Mouse (Mus musculus) MEL (cell line): ENCODE data around the gene Ccdc71l. TPM values are rescaled to one million over a fixed set of nuclear protein-coding genes. Genes with fewer than 3 reads are reported as not detected.

Experiments
- DNase-seq: peaks from one replicate; pipeline ENCODE4 v3.0.0; 2011; ENCODE audit warnings: low read depth, low spot score
- H3K27ac ChIP-seq: 2 replicates; pipeline ENCODE4 v1.5.1; 2012; ENCODE audit warnings: low read depth, mild to moderate bottlenecking, control low read depth, low read length, moderate library complexity; ENCODE audit not compliant: control insufficient read depth
- H3K27me3 ChIP-seq, 2 experiments: fragments of 150-350 bp in 1 of 2; sonication (generic) in 1 of 2; 2 replicates each; pipeline ENCODE4 v1.6.1; 2012; ENCODE audit warnings: low read length in 2 of 2, mild to moderate bottlenecking in 2 of 2, improper control_type of control experiment in 1 of 2, moderate library complexity in 1 of 2; ENCODE audit not compliant: insufficient read depth in 2 of 2, control insufficient read depth in 1 of 2
- H3K36me3 ChIP-seq, 2 experiments: 2 replicates each; pipeline ENCODE4 v1.6.1; 2012 to 2014; ENCODE audit warnings: low read length in 2 of 2, improper control_type of control experiment in 1 of 2, inconsistent platforms in 1 of 2, mild to moderate bottlenecking in 1 of 2; ENCODE audit not compliant: insufficient read depth in 2 of 2, control insufficient read depth in 1 of 2
- H3K4me1 ChIP-seq, 2 experiments: fragments of 150-350 bp in 1 of 2; sonication (generic) in 1 of 2; 2 replicates each; pipeline ENCODE4 v1.6.1; 2012; ENCODE audit warnings: low read length in 2 of 2, improper control_type of control experiment in 1 of 2, mild to moderate bottlenecking in 1 of 2; ENCODE audit not compliant: insufficient read depth in 2 of 2, control insufficient read depth in 1 of 2
- H3K4me3 ChIP-seq, 2 experiments: fragments of 150-350 bp in 1 of 2; sonication (generic) in 1 of 2; 2 replicates each; pipeline ENCODE4 v1.5.1; 2012; ENCODE audit warnings: low read depth in 2 of 2, low read length in 2 of 2, mild to moderate bottlenecking in 2 of 2, moderate library complexity in 2 of 2, control low read depth in 1 of 2, improper control_type of control experiment in 1 of 2; ENCODE audit not compliant: control insufficient read depth in 1 of 2, insufficient read depth in 1 of 2
- H3K79me2 ChIP-seq: 2 replicates; pipeline ENCODE4 v1.6.1; 2012; ENCODE audit warnings: mild to moderate bottlenecking, low read length, moderate library complexity; ENCODE audit not compliant: control insufficient read depth, poor library complexity, insufficient read depth
- H3K9ac ChIP-seq: 2 replicates; pipeline ENCODE4 v1.6.1; 2012; ENCODE audit warnings: low read depth, mild to moderate bottlenecking, control low read depth, low read length, moderate library complexity; ENCODE audit not compliant: control insufficient read depth, poor library complexity, severe bottlenecking
- H3K9me3 ChIP-seq: fragments of 150-350 bp; sonication (generic); replicated peaks from 2 replicates; pipeline ENCODE4 v1.6.1; 2012; ENCODE audit warnings: mild to moderate bottlenecking, low read length, improper control_type of control experiment, moderate library complexity; ENCODE audit not compliant: insufficient read depth
- CHD1 ChIP-seq: IDR thresholded peaks from 2 replicates; pipeline ENCODE4 v1.6.1; 2012; ENCODE audit warnings: low read depth, mild to moderate bottlenecking, inconsistent platforms, low read length, improper control_type of control experiment
- CHD2 ChIP-seq: IDR thresholded peaks from 2 replicates; pipeline ENCODE4 v1.6.1; 2011; ENCODE audit warnings: low read length, improper control_type of control experiment
- EP300 ChIP-seq, 2 experiments: IDR thresholded peaks; 2 replicates each; pipeline ENCODE4 v1.6.1; 2011; ENCODE audit warnings: improper control_type of control experiment in 2 of 2, low read length in 2 of 2, low read depth in 1 of 2, mild to moderate bottlenecking in 1 of 2
- GATA1 ChIP-seq: IDR thresholded peaks from 2 replicates; pipeline ENCODE4 v1.6.1; 2011; ENCODE audit warnings: low read depth, low read length, improper control_type of control experiment
- MXI1 ChIP-seq: IDR thresholded peaks from 2 replicates; pipeline ENCODE4 v1.6.1; 2011; ENCODE audit warnings: mild to moderate bottlenecking, low read depth, low read length, improper control_type of control experiment
- USF2 ChIP-seq, 2 experiments: IDR thresholded peaks; 2 replicates each; pipeline ENCODE4 v1.6.1; 2011 to 2012; ENCODE audit warnings: improper control_type of control experiment in 2 of 2, low read length in 2 of 2, borderline replicate concordance in 1 of 2, inconsistent platforms in 1 of 2, low read depth in 1 of 2, mild to moderate bottlenecking in 1 of 2; ENCODE audit not compliant: insufficient read depth in 1 of 2
- ZKSCAN1 ChIP-seq: IDR thresholded peaks from 2 replicates; pipeline ENCODE4 v1.6.1; 2012; ENCODE audit warnings: low read depth, mild to moderate bottlenecking, inconsistent platforms, low read length, improper control_type of control experiment, moderate library complexity
- ZMIZ1 ChIP-seq: IDR thresholded peaks from 2 replicates; pipeline ENCODE4 v1.6.1; 2012; ENCODE audit warnings: low read depth, mild to moderate bottlenecking, inconsistent platforms, low read length, improper control_type of control experiment, moderate library complexity
- polyA plus RNA-seq, 2 experiments: library from polyadenylated mRNA; stranded (reverse) in 1 of 2; unstranded in 1 of 2; fragments of >175 nt in 1 of 2; fragments of >200 nt in 1 of 2; gene quantifications; 2 replicates each; pipeline versions ENCODE4 v1.2.1 to v1.2.4; 2012; ENCODE audit warnings: low replicate concordance in 2 of 2, low read depth in 1 of 2; ENCODE audit not compliant: insufficient read length in 2 of 2, insufficient read depth in 1 of 2, missing spikeins in 1 of 2
- total RNA-seq: library from RNA; depleted of rRNA; stranded (reverse); fragments of 300-350 nt; gene quantifications from 2 replicates; pipeline ENCODE4 v1.2.3, GENCODE M21; 2012

Ccdc71l gene
- total and polyA plus RNA-seq, 3 experiments: 6.7 to 7.6 TPM; not detected in 1

- no peaks in the 10 kb centered on the region for H3K9me3 ChIP-seq
- H3K27ac ChIP-seq: no peak overlapping the region
- peak overlapping the region; percentile 45 to 91 for H3K4me3 ChIP-seq
- peak overlapping the region; percentile 26 for H3K9ac ChIP-seq
- no peak for DNase-seq
- peaks cover 0 to 9% of the 10 kb centered on the region in 2 experiments; a peak in 3 of 4 replicates for H3K4me1 ChIP-seq
- peaks cover 0 to 15% of the 10 kb centered on the region in 2 experiments; a peak in 2 of 4 replicates for H3K36me3 ChIP-seq
- H3K27me3 ChIP-seq: no peaks in the 10 kb centered on the region
- peaks cover 18% of the 10 kb centered on the region for H3K79me2 ChIP-seq
- no peak for TF ChIP-seq ZKSCAN1
- TF ChIP-seq CHD1: 0 out of 2 replicates have a peak, but pooled peaks have one; percentile 62
Measured at GRCm38 (mm10) chr12:32380457-32380856, 2.0 kb downstream of the Ccdc71l start.

DNA sequence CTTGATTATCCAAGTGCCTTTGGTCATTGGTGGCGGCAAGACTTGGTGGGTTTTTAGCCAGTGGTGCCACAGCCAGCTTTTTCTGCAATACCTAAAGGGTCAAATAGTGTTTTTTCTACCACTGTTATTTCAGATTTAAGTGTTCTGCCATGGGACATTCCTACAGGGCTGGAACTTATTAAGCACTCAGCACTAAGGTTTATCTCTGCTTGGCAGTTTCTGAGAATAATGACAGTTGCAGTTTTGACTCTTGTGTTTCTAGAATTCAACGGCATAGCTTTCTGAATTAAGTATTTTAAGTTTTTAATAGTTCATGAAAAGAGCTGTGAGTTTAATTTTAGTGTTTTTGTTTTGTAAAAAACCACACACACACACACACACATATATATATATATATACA, 2.5 kb downstream of the Ccdc71l start:
- Histone ChIP-seq H3K9ac (peak overlapping the region; percentile 26), H3K79me2 (peaks cover 18% of the 10 kb centered on the region), H3K4me3 (peak overlapping the region; percentile 45 to 91), H3K9me3 (no peaks in the 10 kb centered on the region), H3K36me3 (peaks cover 0 to 15% of the 10 kb centered on the region in 2 experiments; a peak in 2 of 4 replicates), H3K27me3 (no peaks in the 10 kb centered on the region), H3K27ac (no peak overlapping the region), H3K4me1 (peaks cover 0 to 9% of the 10 kb centered on the region in 2 experiments; a peak in 3 of 4 replicates)
- TF ChIP-seq USF2 (IDR thresholded peaks at IDR 0.05; ENCODE audit: borderline replicate concordance in 1 of 2, insufficient read depth in 1 of 2, low read depth in 1 of 2, low read length in 2 of 2) (no peak), MXI1 (0 out of 2 replicates have a peak, but pooled peaks have one; percentile 2)
- peak; percentile 35 for DNase-seq

DNA sequence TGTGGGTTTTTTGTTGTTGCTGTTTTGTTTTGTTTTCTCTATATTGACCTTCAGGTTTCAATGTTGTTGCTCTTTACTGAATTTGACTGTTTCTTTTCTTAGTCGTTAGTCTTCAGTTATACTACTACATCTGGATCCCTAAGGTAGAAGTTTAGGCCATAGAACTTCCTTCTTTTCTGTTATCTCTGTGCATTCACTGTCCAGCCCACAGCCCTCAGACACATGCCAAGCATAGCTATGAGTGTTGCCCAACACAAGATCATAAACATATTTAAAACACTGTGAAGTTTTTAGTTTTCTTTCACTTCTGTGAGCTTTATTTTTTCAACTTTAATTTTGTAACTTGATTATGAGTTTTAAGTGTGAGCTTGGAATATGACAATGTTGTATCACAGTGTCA, 41.0 kb downstream of the Ccdc71l start:
- H3K79me2 ChIP-seq: no peaks in the 10 kb centered on the region
- H3K4me1 ChIP-seq: no peaks in the 10 kb centered on the region
- DNase-seq: peak; percentile 34
- no peaks in the 10 kb centered on the region for H3K36me3 ChIP-seq
- TF ChIP-seq ZMIZ1 (no peak), CHD2 (no peak), GATA1 (peak; percentile 57), EP300 (IDR thresholded peaks at IDR 0.05; ENCODE audit: low read depth in 1 of 2, low read length in 2 of 2) (0 out of 4 replicates have a peak, but pooled peaks of 1 of the 2 experiments have one; percentile 14), USF2 (IDR thresholded peaks at IDR 0.05; ENCODE audit: borderline replicate concordance in 1 of 2, insufficient read depth in 1 of 2, low read depth in 1 of 2, low read length in 2 of 2) (no peak)
- TF ChIP-seq, all 39 proteins: peak for 2
- Histone ChIP-seq H3K27ac (no peak overlapping the region), H3K9ac (no peak overlapping the region), H3K9me3 (no peaks in the 10 kb centered on the region), H3K27me3 (no peaks in the 10 kb centered on the region), H3K4me3 (no peak overlapping the region)
